Mouse (Mus musculus) lung, postnatal 0 days (tissue): ENCODE results near the gene Clec16a.

Experiments used
- CTCF ChIP-seq: IDR thresholded peaks from 2 replicates; pipeline ENCODE4 v1.5.1; 2016; ENCODE audit warnings: antibody characterized with exemption, mild to moderate bottlenecking
- EP300 ChIP-seq: IDR thresholded peaks from 2 replicates; pipeline ENCODE4 v1.6.1; 2016; ENCODE audit warnings: antibody characterized with exemption, mild to moderate bottlenecking, control low read depth

- TF ChIP-seq EP300, result no peak
- TF ChIP-seq CTCF, result no peak
Observed at GRCm38 (mm10) chr16:10672490-10672889, 127.4 kb downstream of the Clec16a start.
